Mouse (Mus musculus) G1E-ER4 (cell line): Measurements from ENCODE around the gene Gorasp2. TPM values are rescaled to one million over a fixed set of nuclear protein-coding genes. Genes with fewer than 3 reads are reported as not detected.

Experiments used
- GATA1 ChIP-seq: IDR thresholded peaks from one replicate; pipeline ENCODE4 v1.8.0; 2012; ENCODE audit warnings: low read length, inconsistent platforms
- polyA plus RNA-seq: library from polyadenylated mRNA; stranded (reverse); fragments of >175 nt; gene quantifications from 2 replicates; pipeline ENCODE4 v1.2.3, GENCODE M21; 2012

Gene Gorasp2
- polyA plus RNA-seq, 1 experiment, result 67.5 TPM

DNA sequence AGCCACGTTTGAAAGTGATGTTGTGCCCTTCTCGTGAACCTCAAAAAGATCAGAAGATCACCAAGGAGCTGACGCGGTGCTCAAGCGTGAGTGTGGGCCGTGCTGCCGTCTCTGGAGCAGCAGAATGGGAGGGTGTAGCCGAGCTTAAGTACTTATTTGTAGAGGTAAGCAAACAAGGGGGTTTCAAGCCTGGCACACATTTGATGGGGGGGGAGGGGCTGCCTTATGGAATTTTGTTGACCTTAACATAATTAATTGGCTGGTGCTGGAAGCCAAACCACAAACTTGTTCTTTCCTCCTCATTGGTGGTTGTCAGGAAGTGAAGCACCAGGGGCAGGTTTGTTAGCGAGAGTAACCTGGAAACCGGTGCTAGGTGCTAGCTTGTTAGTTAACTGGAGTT is 34.3 kb downstream of the Gorasp2 start:
- no peak for TF ChIP-seq GATA1

GRCm38 (mm10) chr2:70700851-70701250 is 39.5 kb downstream of the Gorasp2 start:
- no peak for TF ChIP-seq GATA1

GRCm38 (mm10) chr2:70701571-70701970 is 40.2 kb downstream of the Gorasp2 start:
- TF ChIP-seq GATA1, result no peak

DNA sequence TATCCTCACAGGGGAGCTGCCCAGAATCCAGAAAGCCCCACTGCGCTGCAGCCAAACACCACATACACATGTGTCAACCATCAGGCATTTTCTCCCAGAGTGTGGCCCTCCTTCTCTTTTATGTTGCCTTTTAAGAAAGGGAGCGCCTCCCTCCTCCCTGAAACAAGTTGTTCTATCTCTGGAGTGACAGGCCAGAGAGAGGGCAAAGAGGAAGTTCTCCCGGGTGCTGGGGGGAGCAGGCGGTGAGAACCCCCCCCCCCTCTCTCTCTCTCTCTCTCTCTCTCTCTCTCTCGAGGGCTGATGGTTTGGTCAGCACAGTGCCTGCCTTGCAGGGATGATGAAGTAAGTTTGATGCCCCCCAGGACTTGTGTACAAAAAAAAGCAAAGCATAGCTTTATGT is 41.0 kb downstream of the Gorasp2 start:
- TF ChIP-seq GATA1, result no peak

DNA sequence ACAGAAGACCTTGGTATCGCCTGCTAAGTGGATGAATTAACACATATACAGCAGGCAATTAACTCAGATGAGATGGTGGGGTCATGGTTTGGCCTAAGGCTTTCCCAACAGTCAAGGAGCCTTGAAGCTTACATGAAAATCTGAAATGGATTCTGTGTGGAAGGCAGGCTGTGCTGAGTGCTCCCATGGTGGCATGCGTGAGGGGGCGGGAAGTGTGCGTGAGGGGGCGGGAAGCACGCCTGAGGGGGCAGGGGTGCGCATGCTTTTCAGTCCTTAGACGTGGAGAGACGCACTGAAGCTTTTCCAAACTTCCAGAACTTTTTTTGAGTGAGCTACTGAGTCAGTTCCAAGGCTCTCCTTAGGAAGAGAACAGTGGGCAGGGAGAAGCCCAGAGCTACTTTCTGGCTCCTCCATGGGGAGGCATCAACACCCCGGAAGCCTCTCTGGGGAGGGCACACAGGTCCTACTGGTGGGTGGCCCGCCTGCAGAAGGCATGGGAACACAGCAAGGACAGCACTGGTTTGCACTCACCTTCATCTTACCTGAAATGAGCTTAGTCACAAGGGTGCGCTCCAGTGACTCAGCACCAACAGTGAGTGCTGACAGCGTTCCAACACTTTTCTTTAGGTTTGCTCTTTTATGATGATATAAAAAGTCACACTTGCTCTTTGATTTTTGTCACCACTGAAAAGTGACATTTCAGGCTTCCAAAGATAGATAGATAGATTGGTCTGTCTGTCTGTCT is 47.8 kb downstream of the Gorasp2 start:
- TF ChIP-seq GATA1, result no peak

GRCm38 (mm10) chr2:70710236-70710635 is 48.9 kb downstream of the Gorasp2 start:
- TF ChIP-seq GATA1, result no peak

- TF ChIP-seq GATA1, result no peak
Measured at GRCm38 (mm10) chr2:70710878-70711277, 49.5 kb downstream of the Gorasp2 start.

DNA sequence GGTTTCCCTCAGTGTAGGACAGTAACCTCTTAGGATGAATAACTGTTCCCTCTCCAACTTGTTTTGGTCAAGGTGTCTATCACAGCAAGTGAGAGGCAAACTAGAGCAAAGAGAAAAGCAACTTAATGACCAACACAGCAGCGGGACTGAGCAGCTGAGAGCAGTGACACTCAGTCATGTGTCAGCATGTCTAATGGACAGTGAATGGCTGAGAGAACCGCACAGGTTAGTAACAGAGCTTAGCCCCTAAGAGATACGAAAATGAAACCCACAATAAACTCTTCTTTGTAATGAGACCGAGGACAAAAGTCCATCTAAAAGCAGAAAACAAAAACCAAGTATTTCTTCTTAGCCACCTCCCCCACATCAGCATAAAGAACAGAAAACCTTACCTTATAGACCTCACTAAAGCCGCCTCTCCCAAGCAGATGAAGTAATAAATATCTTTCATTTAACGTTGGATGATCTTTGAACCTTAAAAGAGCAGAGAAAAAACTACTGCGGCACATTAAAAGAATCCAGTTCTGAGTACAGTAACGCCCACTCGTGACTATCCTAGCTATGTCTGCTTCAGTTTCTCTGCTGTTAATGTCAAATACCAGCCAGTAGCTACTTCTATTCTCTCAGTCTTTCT is 62.4 kb downstream of the Gorasp2 start:
- no peak for TF ChIP-seq GATA1

GRCm38 (mm10) chr2:70727089-70727488 is 65.7 kb downstream of the Gorasp2 start:
- no peak for TF ChIP-seq GATA1

- no peak for TF ChIP-seq GATA1
Measured at GRCm38 (mm10) chr2:70735534-70735933, 74.2 kb downstream of the Gorasp2 start.

DNA sequence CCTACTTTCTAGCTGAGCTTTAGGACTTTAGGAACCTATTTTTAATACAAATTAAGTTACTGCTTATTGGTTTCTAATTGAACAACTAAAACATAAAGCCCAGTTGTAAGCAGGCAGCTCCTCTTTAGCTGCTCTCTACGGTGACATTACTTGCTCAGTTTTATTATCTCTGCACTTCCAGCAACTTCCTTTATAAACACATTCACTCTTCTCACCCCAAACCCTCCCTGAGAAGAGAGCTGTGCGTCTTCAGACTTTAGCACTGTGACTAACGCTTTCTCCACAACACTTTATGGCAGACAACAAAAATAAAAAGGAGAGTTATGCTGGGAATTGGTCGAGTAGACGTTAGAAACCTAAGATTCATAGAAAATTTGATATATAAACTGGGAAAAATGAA is 74.6 kb downstream of the Gorasp2 start:
- no peak for TF ChIP-seq GATA1

DNA sequence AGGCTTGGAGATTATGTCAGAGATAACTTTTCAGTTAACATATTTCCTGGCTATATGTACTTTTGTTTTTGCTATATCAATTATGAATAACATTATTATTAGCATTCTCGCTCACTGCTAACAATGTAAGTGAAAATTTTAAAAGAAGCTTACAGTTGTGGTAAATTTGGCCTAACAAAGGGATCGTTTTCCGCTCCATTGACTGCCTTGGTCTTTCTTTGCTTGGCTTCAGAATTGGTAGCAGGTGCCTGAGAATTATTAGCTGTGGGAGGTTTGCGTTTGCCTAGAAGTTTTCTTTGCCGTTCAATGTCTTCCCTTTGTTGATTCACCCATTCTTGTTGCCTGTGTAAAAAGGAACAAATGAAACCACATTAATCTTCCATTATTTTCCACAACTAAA is 80.5 kb downstream of the Gorasp2 start:
- TF ChIP-seq GATA1, result no peak

GRCm38 (mm10) chr2:70742588-70742987 is 81.2 kb downstream of the Gorasp2 start:
- no peak for TF ChIP-seq GATA1

DNA sequence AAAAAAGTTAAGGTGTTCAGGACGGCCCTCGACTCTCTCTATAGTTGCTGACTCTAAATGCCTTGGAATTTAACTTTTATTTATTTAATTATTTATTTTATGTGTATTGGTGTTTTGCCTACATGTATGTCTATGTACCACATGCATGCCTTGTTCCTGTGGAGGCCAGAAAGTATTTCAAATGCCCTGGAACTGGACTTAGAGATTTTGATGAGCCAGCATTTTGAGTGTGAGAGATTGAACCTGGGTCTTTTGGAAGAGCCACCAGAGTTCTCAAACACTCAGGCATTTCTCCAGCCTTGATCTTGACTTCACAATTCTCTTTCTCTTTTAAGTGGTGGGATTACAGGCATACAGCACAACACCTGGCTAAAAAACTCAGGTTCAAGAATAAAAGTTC is 90.3 kb downstream of the Gorasp2 start:
- no peak for TF ChIP-seq GATA1

DNA sequence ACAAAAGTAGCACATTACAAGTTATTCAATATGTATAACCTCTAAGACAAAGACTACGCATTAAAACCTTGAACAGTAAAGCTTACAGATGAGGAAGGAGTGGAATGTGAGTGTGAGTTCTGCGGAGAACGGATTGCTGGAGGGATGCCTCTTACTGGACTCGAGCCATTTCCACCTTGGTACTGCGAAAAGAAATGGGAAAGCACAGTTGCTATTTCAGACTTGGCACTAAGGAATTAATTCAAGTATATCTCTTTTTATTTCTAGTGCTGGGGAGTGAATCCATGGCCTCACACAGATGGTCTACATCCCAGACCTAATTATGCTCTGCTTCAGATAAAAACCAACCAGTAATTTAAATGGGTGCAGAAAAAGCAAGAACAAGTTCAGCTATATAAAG is 90.8 kb downstream of the Gorasp2 start:
- TF ChIP-seq GATA1, result no peak

Other genes starting within 250 kb of the Gorasp2 start
- not detected in 2 replicates for gene Sp5, start 186.7 kb upstream of the Gorasp2 start, polyA plus RNA-seq
- not detected in 2 replicates for gene Erich2, start 152.8 kb upstream of the Gorasp2 start, polyA plus RNA-seq
- not detected in 2 replicates for gene Gad1, start 108.5 kb upstream of the Gorasp2 start, polyA plus RNA-seq
- gene Gm26558, start 532 bp downstream of the Gorasp2 start, polyA plus RNA-seq, result 0.10 TPM in 1 of 2 replicates, not detected in the other
- 32.2 and 43.9 TPM in 2 replicates for gene Tlk1, start 164.2 kb downstream of the Gorasp2 start, polyA plus RNA-seq